Mouse (Mus musculus): ENCODE measurements at regions not wholly inside any gene's neighbourhood (a gene's known extent, or its start where the extent isn't known, plus 50 kb on each side); places are given as distances from the start of the nearest gene placed in this dataset.

GRCm38 (mm10) chr19:23044510-23045464 is 96.2 kb upstream of the Klf9 start:
- no peak for DNase-seq (ENCODE audit: low spot score in 2 of 2)

- DNase-seq (ENCODE audit: low spot score in 2 of 2): no peak
Measured at GRCm38 (mm10) chr19:23051456-23051855, 89.6 kb upstream of the Klf9 start.

GRCm38 (mm10) chr19:23054440-23054839 is 86.6 kb upstream of the Klf9 start:
- DNase-seq (ENCODE audit: low spot score in 2 of 2): no peak

GRCm38 (mm10) chr19:23055916-23056805 is 84.9 kb upstream of the Klf9 start:
- DNase-seq (ENCODE audit: low spot score in 2 of 2): no peak

GRCm38 (mm10) chr19:23056851-23057707 is 83.9 kb upstream of the Klf9 start:
- DNase-seq (ENCODE audit: low spot score in 2 of 2): peak in 1 of 2 experiments; percentile 9

- DNase-seq (ENCODE audit: low spot score in 2 of 2): no peak
Measured at GRCm38 (mm10) chr19:23057739-23058501, 83.1 kb upstream of the Klf9 start.

- no peak for DNase-seq (ENCODE audit: low spot score in 2 of 2)
Measured at GRCm38 (mm10) chr19:23058502-23058900, 82.5 kb upstream of the Klf9 start.

- no peak for DNase-seq (ENCODE audit: low spot score in 2 of 2)
Measured at GRCm38 (mm10) chr19:23061081-23061640, 79.9 kb upstream of the Klf9 start.

- no peak for DNase-seq (ENCODE audit: low spot score in 2 of 2)
Measured at GRCm38 (mm10) chr19:23061906-23062305, 79.1 kb upstream of the Klf9 start.

- DNase-seq (ENCODE audit: low spot score in 2 of 2): no peak
Measured at GRCm38 (mm10) chr19:23062851-23063250, 78.2 kb upstream of the Klf9 start.

GRCm38 (mm10) chr19:23065548-23065947 is 75.5 kb upstream of the Klf9 start:
- DNase-seq (ENCODE audit: low spot score in 2 of 2): no peak

GRCm38 (mm10) chr19:23066726-23067125 is 74.3 kb upstream of the Klf9 start:
- no peak for DNase-seq (ENCODE audit: low spot score in 2 of 2)

GRCm38 (mm10) chr19:23068600-23068999 is 72.4 kb upstream of the Klf9 start:
- no peak for DNase-seq (ENCODE audit: low spot score in 2 of 2)

GRCm38 (mm10) chr19:23069656-23070055 is 71.4 kb upstream of the Klf9 start:
- DNase-seq (ENCODE audit: low spot score in 2 of 2): no peak

GRCm38 (mm10) chr19:23071000-23071399 is 70.0 kb upstream of the Klf9 start:
- DNase-seq (ENCODE audit: low spot score in 2 of 2): no peak

GRCm38 (mm10) chr19:23074602-23075570 is 66.1 kb upstream of the Klf9 start:
- DNase-seq (ENCODE audit: low spot score in 2 of 2): no peak

GRCm38 (mm10) chr19:23075790-23076189 is 65.2 kb upstream of the Klf9 start:
- DNase-seq (ENCODE audit: low spot score in 2 of 2): no peak

GRCm38 (mm10) chr19:23085173-23085660 is 55.8 kb upstream of the Klf9 start:
- DNase-seq (ENCODE audit: low spot score in 2 of 2): no peak

- no peak for DNase-seq (ENCODE audit: low spot score in 2 of 2)
Measured at GRCm38 (mm10) chr19:23087575-23087974, 53.5 kb upstream of the Klf9 start.
